In the genomic region with DNA sequence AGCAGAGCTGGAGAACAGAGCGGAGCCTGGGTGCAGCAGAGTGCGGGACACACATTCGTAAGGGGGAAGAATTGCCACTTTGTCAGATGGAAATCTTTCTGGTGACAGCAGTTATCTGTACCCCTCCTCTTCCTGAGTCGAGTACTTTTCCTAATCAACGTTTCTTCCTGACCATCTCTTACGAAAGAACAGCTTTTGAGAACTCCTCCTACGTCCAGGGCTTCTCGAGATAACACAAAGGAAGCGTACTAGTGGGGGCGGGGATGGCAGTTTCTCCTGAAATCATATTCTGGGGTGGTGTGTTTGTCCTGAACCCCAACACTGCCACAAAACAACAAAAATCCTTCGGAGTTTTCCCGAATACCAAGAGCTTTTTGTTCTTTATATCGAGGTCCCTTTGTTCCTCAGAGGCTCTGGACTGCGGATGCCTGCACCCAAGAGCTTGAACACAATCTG, we compare ENCODE assay signal across 13 mouse cellular contexts. TPM values are rescaled to one million over a fixed set of nuclear protein-coding genes. Genes with fewer than 3 reads are reported as not detected.
A peak's percentile ranks its signal among the peaks of the same experiment; 100 is the strongest.
DNase-seq lines count a peak whose midpoint lies in the region; ATAC-seq and TF ChIP-seq lines count a peak whose summit lies in the region.
"Had no signal": no experiment of that assay in that cellular context is flagged by ENCODE, and none has a peak within 500 bp of the region (broad histone marks: within the 10 kb centered on the region; RNA-seq: fewer than 3 reads in every experiment).

Gene Hdc, minus strand, starts transcription at position 51 of the 456 bp plus-strand sequence.

- H3K27me3 ChIP-seq in kidney, postnatal 0 days (ENCODE audit: insufficient read depth, low read length) = no peaks in the 10 kb centered on the region
- H3K27me3 ChIP-seq: hindbrain, embryonic 13.5 days; lung, embryonic 15.5 days; neural tube, embryonic 13.5 days had no signal

- no peaks in the 10 kb centered on the region for H3K9me3 ChIP-seq in kidney, postnatal 0 days (replicated peaks; ENCODE audit: low read length)
- H3K9me3 ChIP-seq: hindbrain, embryonic 13.5 days; lung, embryonic 15.5 days; neural tube, embryonic 13.5 days had no signal

- ATAC-seq in kidney, postnatal 0 days (replicated peaks; ENCODE audit: low FRiP score, low read depth) = no peak
- ATAC-seq in megakaryocyte, adult 5-6 weeks (ENCODE audit: poor library complexity, severe bottlenecking) = peak; percentile 31; the same call in 1 of the 2 replicates
- ATAC-seq: forebrain, embryonic 14.5 days had no signal

- H3K4me3 ChIP-seq in kidney, postnatal 0 days (replicated peaks; ENCODE audit: low read depth, low read length) = no peak within 1 kb of the TSS
- H3K4me3 ChIP-seq in brown adipose tissue, adult 24 weeks (ENCODE audit: insufficient read depth, low read depth, low read length) = no peak within 1 kb of the TSS
- H3K4me3 ChIP-seq: hindbrain, embryonic 13.5 days; lung, embryonic 15.5 days; neural tube, embryonic 13.5 days had no signal

- H3K9ac ChIP-seq in kidney, postnatal 0 days (ENCODE audit: low read depth, low read length) = no peak within 1 kb of the TSS
- H3K9ac ChIP-seq: hindbrain, embryonic 13.5 days; lung, embryonic 15.5 days; neural tube, embryonic 13.5 days had no signal

- 0 out of 2 replicates have a peak within 1 kb of the TSS, but pooled peaks have one; percentile 31 for H3K27ac ChIP-seq in kidney, postnatal 0 days
- H3K27ac ChIP-seq in brown adipose tissue, adult 24 weeks (replicated peaks; ENCODE audit: low read depth, low read length) = 0 out of 2 replicates have a peak within 1 kb of the TSS, but pooled peaks have one; percentile 2
- H3K27ac ChIP-seq: hindbrain, embryonic 13.5 days; lung, embryonic 15.5 days; neural tube, embryonic 13.5 days had no signal

- H3K4me2 ChIP-seq in kidney, postnatal 0 days (ENCODE audit: low read length) = peak within 1 kb of the TSS; percentile 18; the same call in 1 of the 2 replicates
- H3K4me2 ChIP-seq: hindbrain, embryonic 13.5 days; lung, embryonic 15.5 days; neural tube, embryonic 13.5 days had no signal

- no peaks in the 10 kb centered on the region for H3K4me1 ChIP-seq in kidney, postnatal 0 days (replicated peaks; ENCODE audit: insufficient read depth, low read length)
- H3K4me1 ChIP-seq in brown adipose tissue, adult 24 weeks (ENCODE audit: control insufficient read depth, insufficient read depth, insufficient read length, low read length) = no peaks in the 10 kb centered on the region
- H3K4me1 ChIP-seq: hindbrain, embryonic 13.5 days; lung, embryonic 15.5 days; neural tube, embryonic 13.5 days had no signal

- WGBS in kidney, postnatal 0 days = 73% methylated on average over 14 of the region's 14 CpGs

- no peak for DNase-seq in kidney, postnatal 0 days (ENCODE audit: low spot score)
- no peak for DNase-seq in kidney, adult 18-20 months
- DNase-seq in adrenal gland, adult 2 months = no peak
- no peak for DNase-seq in layer of hippocampus, postnatal 36 days
- DNase-seq in cerebellum, postnatal 36 days = no peak
- DNase-seq: cerebellum, postnatal 25 days; right cerebral cortex, postnatal 4 days had no signal

- TF ChIP-seq CTCF in kidney, postnatal 0 days (IDR thresholded peaks at IDR 0.05; ENCODE audit: low read depth) = no peak

- H3K36me3 ChIP-seq in kidney, postnatal 0 days (ENCODE audit: insufficient read depth, low read length) = no peaks in the 10 kb centered on the region
- H3K36me3 ChIP-seq: hindbrain, embryonic 13.5 days; lung, embryonic 15.5 days; neural tube, embryonic 13.5 days had no signal

RNA-seq across cellular contexts. Expression of gene Hdc, which starts in this region (rescaled TPM):
- 223 and 250 TPM in 2 replicates for polyA plus RNA-seq in kidney, postnatal 0 days (2015; fragmentation: Nextera tagmentation; extraction: Ambion mirVana)
- total RNA-seq in adrenal gland, adult 2 months (2021) = 10 to 100 TPM in 1 of 2 experiments, 1 to 10 TPM in 1; 2.0 to 51.8 TPM
- 6.9 and 10.2 TPM in 2 replicates for polyA plus RNA-seq in adrenal gland, adult 2 months (2012; rRNA removed)
- polyA plus RNA-seq in brown adipose tissue, adult 24 weeks (2012; ENCODE audit: insufficient read depth, insufficient read length, missing spikeins) = 1.4 and 2.1 TPM in 2 replicates
- 21.5 and 30.3 TPM in 2 replicates for total RNA-seq in megakaryocyte, adult 5-6 weeks (2015)
- 42.8 and 48.0 TPM in 2 replicates for total RNA-seq in megakaryocyte, adult 5-6 weeks (2017)
- 1 to 10 TPM in 1 of 2 experiments, under 1 TPM in 1; 0.70 to 1.4 TPM for total RNA-seq in layer of hippocampus, postnatal 36 days (2021)

Comparison
In these comparisons a context has a peak if more than half of its experiments do, and no peak if none do; other contexts are left out.
1. RNA of gene Hdc (polyA plus RNA-seq): 223 to 250 TPM in kidney, postnatal 0 days; 6.9 to 10.2 TPM in adrenal gland, adult 2 months and 1.4 to 2.1 TPM in brown adipose tissue, adult 24 weeks; every median in the first group is over 10 times any median in the second.